Mouse (Mus musculus): ENCODE results near the gene Rassf1. TPM values are rescaled to one million over a fixed set of nuclear protein-coding genes. Genes with fewer than 3 reads are reported as not detected.

Rassf1 gene
- polyA plus RNA-seq, 1 experiment from 2014 or later: 41.3 TPM

DNA sequence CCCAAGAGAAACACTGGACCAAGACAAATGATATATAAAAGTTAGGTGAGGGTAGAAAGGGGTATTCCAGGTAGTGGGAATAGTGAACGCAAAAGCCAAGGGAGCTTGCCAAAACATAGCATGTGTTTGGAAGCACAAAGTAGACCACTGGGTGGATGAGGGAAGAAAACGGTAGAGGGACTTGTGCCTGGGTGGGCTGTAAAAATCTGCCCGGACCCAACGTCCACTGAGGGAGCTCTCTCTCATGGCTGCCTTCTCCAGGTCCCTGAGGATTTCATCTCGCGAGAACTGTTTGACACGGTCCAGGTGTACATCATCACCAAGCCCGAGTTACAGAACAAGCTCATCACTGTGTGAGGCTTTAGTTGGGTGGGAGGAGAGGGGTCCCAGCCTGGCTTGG, 8.6 kb upstream of the Rassf1 start:
- peaks cover 15% of the 10 kb centered on the region for H3K36me3 ChIP-seq (ENCODE audit: control insufficient read depth, insufficient read depth, low read length)
- H3K4me3 ChIP-seq (ENCODE audit: low read depth, low read length): peak overlapping the region; percentile 52
- peak overlapping the region; percentile 85 for H3K4me2 ChIP-seq (ENCODE audit: low read depth)
- peak overlapping the region; percentile 65 for H3K9ac ChIP-seq (ENCODE audit: low read length)
- peaks cover 22% of the 10 kb centered on the region for H3K4me1 ChIP-seq (ENCODE audit: control insufficient read depth, insufficient read depth, low read length)
- ATAC-seq (ENCODE audit: insufficient read depth, low FRiP score, low TSS enrichment): no peak
- no peaks in the 10 kb centered on the region for H3K9me3 ChIP-seq (ENCODE audit: control insufficient read depth, low read length)
- no peak for DNase-seq (ENCODE audit: low spot score)
- no peaks in the 10 kb centered on the region for H3K27me3 ChIP-seq (ENCODE audit: control insufficient read depth, insufficient read depth, low read length)
- no peak overlapping the region for H3K27ac ChIP-seq (ENCODE audit: low read depth, low read length)
- 47% methylated on average over 8 of the region's 8 CpGs for WGBS

DNA sequence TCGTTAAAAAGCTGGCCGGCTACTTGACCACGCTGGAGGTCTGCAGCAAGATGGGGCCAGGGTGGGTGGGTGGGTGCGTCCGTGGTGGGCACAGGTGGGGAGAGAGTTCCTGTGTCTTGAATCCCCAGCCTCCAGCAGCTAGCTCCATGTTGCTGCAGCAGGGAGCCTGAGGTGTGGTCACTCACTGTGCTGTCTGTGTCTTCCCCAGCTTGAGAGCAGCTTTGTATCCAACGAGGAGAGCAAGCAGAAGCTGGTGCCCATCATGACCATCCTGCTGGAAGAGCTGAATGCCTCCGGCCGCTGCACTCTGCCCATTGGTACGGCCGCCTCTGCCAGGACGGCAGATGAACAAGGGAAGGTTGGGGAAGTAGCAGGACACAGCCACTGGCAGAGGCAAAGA, 8.1 kb upstream of the Rassf1 start:
- no peak overlapping the region; the same call in 1 of the 2 replicates for H3K4me3 ChIP-seq (ENCODE audit: low read depth, low read length)
- peaks cover 22% of the 10 kb centered on the region for H3K4me1 ChIP-seq (ENCODE audit: control insufficient read depth, insufficient read depth, low read length)
- H3K4me2 ChIP-seq (ENCODE audit: low read depth): no peak overlapping the region

DNA sequence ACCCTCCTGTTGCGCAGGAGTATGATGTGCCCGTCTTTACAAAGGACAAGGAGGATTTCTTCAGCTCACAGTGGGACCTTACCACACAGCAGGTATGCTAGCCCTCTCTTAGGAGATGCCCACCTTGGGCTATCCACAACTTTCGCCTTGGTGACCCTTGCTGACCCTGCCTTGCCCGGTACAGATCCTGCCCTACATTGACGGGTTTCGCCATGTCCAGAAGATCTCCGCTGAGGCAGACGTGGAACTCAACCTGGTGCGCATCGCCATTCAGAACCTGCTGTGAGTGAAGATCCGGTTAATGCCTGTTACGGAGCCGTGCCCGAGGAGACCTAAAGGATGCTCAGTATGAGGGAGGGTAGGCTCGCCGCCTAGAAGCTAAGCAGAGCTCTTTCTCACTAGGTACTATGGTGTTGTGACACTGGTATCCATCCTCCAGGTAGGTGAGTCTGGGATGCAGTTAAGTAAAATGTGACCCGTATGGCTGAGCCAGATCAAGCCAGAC, 7.1 kb upstream of the Rassf1 start:
- Histone ChIP-seq H3K4me1 (ENCODE audit: control insufficient read depth, insufficient read depth, low read length) (peaks cover 22% of the 10 kb centered on the region), H3K4me3 (ENCODE audit: low read depth, low read length) (no peak overlapping the region), H3K27me3 (ENCODE audit: control insufficient read depth, insufficient read depth, low read length) (no peaks in the 10 kb centered on the region), H3K4me2 (ENCODE audit: low read depth) (no peak overlapping the region), H3K36me3 (ENCODE audit: control insufficient read depth, insufficient read depth, low read length) (peaks cover 8% of the 10 kb centered on the region), H3K9me3 (ENCODE audit: control insufficient read depth, low read length) (no peaks in the 10 kb centered on the region), H3K9ac (ENCODE audit: low read length) (no peak overlapping the region), H3K27ac (ENCODE audit: low read depth, low read length) (no peak overlapping the region)
- 95% methylated on average over 17 of the region's 17 CpGs for WGBS
- ATAC-seq (ENCODE audit: insufficient read depth, low FRiP score, low TSS enrichment) (no peak), DNase-seq (ENCODE audit: low spot score) (no peak)

More for the DNA sequence above, 8.1 kb upstream of the Rassf1 start:
- ATAC-seq (ENCODE audit: insufficient read depth, low FRiP score, low TSS enrichment): no peak
- WGBS: 84% methylated on average over 11 of the region's 11 CpGs
- DNase-seq (ENCODE audit: low spot score): no peak
- no peak overlapping the region for H3K27ac ChIP-seq (ENCODE audit: low read depth, low read length)
- no peak overlapping the region for H3K9ac ChIP-seq (ENCODE audit: low read length)
- H3K27me3 ChIP-seq (ENCODE audit: control insufficient read depth, insufficient read depth, low read length): no peaks in the 10 kb centered on the region
- H3K36me3 ChIP-seq (ENCODE audit: control insufficient read depth, insufficient read depth, low read length): peaks cover 10% of the 10 kb centered on the region
- H3K9me3 ChIP-seq (ENCODE audit: control insufficient read depth, low read length): no peaks in the 10 kb centered on the region

DNA sequence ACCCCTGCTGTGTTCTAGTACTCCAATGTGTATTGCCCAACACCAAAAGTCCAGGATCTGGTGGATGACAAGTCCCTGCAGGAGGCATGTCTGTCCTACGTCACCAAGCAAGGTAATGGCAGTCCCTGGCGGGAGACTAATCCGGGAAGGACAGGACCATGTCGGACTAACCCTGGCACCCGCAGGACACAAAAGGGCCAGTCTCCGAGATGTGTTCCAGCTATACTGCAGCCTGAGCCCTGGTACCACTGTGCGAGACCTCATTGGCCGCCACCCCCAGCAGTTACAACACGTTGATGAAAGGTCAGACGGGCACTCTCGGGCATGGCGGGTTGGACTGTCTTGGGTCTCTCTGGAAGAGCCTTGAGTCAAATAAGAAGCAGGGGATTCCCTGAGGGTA, 6.6 kb upstream of the Rassf1 start:
- DNase-seq (ENCODE audit: low spot score): no peak
- 92% methylated on average over 12 of the region's 12 CpGs for WGBS

DNA sequence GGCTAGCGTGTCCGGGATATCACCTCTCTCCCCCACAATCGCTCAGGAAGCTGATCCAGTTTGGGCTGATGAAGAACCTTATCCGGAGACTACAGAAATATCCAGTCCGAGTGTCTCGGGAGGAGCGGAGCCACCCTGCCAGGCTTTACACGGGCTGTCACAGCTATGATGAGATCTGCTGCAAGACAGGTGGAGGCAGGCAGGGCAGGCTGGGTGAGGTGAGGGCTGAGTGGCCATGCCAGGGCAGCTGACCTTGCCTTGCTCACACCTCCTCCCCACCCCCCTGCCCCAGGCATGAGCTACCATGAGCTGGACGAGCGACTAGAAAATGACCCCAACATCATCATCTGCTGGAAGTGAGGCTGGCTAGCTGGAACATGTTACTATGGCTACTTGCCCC, 6.2 kb upstream of the Rassf1 start:
- WGBS: 83% methylated on average over 10 of the region's 10 CpGs
- peaks cover 2% of the 10 kb centered on the region; the same call in 1 of the 2 replicates for H3K36me3 ChIP-seq (ENCODE audit: control insufficient read depth, insufficient read depth, low read length)
- H3K27ac ChIP-seq (ENCODE audit: low read depth, low read length): no peak overlapping the region
- H3K4me3 ChIP-seq (ENCODE audit: low read depth, low read length): no peak overlapping the region
- no peak overlapping the region for H3K4me2 ChIP-seq (ENCODE audit: low read depth)
- DNase-seq (ENCODE audit: low spot score) (no peak), ATAC-seq (ENCODE audit: insufficient read depth, low FRiP score, low TSS enrichment) (no peak)
- no peak overlapping the region for H3K9ac ChIP-seq (ENCODE audit: low read length)
- peaks cover 22% of the 10 kb centered on the region for H3K4me1 ChIP-seq (ENCODE audit: control insufficient read depth, insufficient read depth, low read length)
- H3K27me3 ChIP-seq (ENCODE audit: control insufficient read depth, insufficient read depth, low read length): peaks cover 6% of the 10 kb centered on the region
- H3K9me3 ChIP-seq (ENCODE audit: control insufficient read depth, low read length): no peaks in the 10 kb centered on the region

More for the DNA sequence above, 6.6 kb upstream of the Rassf1 start:
- Histone ChIP-seq H3K4me2 (ENCODE audit: low read depth) (no peak overlapping the region), H3K27me3 (ENCODE audit: control insufficient read depth, insufficient read depth, low read length) (peaks cover 1% of the 10 kb centered on the region; the same call in 1 of the 2 replicates), H3K9ac (ENCODE audit: low read length) (no peak overlapping the region), H3K36me3 (ENCODE audit: control insufficient read depth, insufficient read depth, low read length) (peaks cover 3% of the 10 kb centered on the region), H3K9me3 (ENCODE audit: control insufficient read depth, low read length) (no peaks in the 10 kb centered on the region), H3K4me1 (ENCODE audit: control insufficient read depth, insufficient read depth, low read length) (peaks cover 22% of the 10 kb centered on the region), H3K27ac (ENCODE audit: low read depth, low read length) (no peak overlapping the region), H3K4me3 (ENCODE audit: low read depth, low read length) (no peak overlapping the region)
- ATAC-seq (ENCODE audit: insufficient read depth, low FRiP score, low TSS enrichment): no peak

DNA sequence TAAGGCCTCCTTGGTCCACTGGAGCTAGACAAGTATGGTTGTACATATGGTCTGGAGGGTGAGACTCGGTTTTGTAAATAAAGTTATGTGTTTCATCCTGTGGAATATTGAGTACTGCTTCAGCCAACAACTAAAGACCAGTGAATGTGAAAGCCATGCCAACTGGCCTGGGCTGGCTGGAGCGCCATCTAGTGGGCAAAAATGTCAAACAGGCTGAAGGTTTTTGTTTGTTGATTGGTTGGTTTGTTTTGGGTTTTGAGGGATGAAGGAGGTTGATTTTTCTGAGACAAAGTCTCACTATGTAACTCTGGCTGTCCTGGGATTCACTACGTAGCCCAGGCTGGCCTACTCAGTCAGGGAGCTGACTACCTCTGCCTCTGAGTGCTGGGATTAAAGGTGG, 5.8 kb upstream of the Rassf1 start:
- Histone ChIP-seq H3K4me2 (ENCODE audit: low read depth) (no peak overlapping the region), H3K27me3 (ENCODE audit: control insufficient read depth, insufficient read depth, low read length) (peaks cover 10% of the 10 kb centered on the region), H3K4me1 (ENCODE audit: control insufficient read depth, insufficient read depth, low read length) (peaks cover 22% of the 10 kb centered on the region), H3K9ac (ENCODE audit: low read length) (no peak overlapping the region), H3K4me3 (ENCODE audit: low read depth, low read length) (no peak overlapping the region), H3K27ac (ENCODE audit: low read depth, low read length) (no peak overlapping the region), H3K9me3 (ENCODE audit: control insufficient read depth, low read length) (no peaks in the 10 kb centered on the region), H3K36me3 (ENCODE audit: control insufficient read depth, insufficient read depth, low read length) (peaks cover 2% of the 10 kb centered on the region; the same call in 1 of the 2 replicates)
- WGBS: 4% methylated on average over 3 of the region's 3 CpGs
- ATAC-seq (ENCODE audit: insufficient read depth, low FRiP score, low TSS enrichment) (no peak), DNase-seq (ENCODE audit: low spot score) (peak; percentile 80)

DNA sequence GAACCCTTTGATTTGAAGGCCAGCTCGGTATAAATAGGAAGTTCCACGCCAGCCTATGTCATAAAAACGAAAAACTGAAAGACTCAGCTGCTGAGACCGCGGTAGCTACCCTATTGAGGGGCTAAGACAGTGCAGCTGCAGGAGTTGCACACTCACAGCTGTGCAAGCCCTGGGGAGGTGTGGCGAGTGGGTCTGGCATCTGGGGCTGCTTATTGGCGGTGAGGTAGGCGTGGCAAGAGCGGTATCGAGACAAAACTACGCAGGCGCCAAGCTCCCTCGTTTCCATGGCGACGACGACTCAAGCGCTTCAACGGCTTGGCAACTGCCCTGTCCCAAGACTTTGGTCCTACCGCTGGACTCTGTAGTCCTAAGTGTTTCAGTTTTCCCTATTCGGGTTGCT, 4.3 kb upstream of the Rassf1 start, which contains the start of gene Zmynd10:
Gene Zmynd10, plus strand, starts transcription at position 273 of the 400 bp plus-strand sequence.
- Histone ChIP-seq H3K4me2 (ENCODE audit: low read depth) (peak within 1 kb of the TSS; percentile 29), H3K4me1 (ENCODE audit: control insufficient read depth, insufficient read depth, low read length) (peaks cover 28% of the 10 kb centered on the region), H3K36me3 (ENCODE audit: control insufficient read depth, insufficient read depth, low read length) (peaks cover 2% of the 10 kb centered on the region; the same call in 1 of the 2 replicates), H3K27me3 (ENCODE audit: control insufficient read depth, insufficient read depth, low read length) (peaks cover 24% of the 10 kb centered on the region), H3K27ac (ENCODE audit: low read depth, low read length) (no peak within 1 kb of the TSS), H3K9ac (ENCODE audit: low read length) (no peak within 1 kb of the TSS), H3K4me3 (ENCODE audit: low read depth, low read length) (no peak within 1 kb of the TSS), H3K9me3 (ENCODE audit: control insufficient read depth, low read length) (no peaks in the 10 kb centered on the region)
- peak; percentile 88 for DNase-seq (ENCODE audit: low spot score)
- WGBS: 4% methylated on average over 20 of the region's 20 CpGs
- ATAC-seq (ENCODE audit: insufficient read depth, low FRiP score, low TSS enrichment): peak; percentile 52

DNA sequence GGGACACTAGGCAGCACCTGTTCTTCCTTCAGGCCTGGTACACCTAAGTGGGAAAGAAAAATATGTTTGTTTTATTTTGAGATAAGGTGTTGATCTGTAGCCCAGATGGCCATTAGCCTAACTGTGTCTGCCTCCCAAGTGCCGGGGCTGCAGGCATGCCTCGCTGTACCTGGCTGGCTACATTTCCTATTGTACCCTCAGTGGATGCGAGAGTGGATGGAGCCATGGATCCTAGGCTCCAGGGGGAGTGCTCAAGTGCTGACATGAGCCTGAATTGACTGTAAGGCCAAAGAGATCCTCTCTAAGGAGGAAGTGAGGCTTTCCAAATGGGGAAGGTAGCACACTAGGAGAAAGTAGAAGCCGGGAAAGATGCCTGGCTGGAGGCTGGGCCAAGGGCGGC, 3.4 kb upstream of the Rassf1 start:
- H3K27me3 ChIP-seq (ENCODE audit: control insufficient read depth, insufficient read depth, low read length): peaks cover 29% of the 10 kb centered on the region
- H3K4me1 ChIP-seq (ENCODE audit: control insufficient read depth, insufficient read depth, low read length): peaks cover 21% of the 10 kb centered on the region
- ATAC-seq (ENCODE audit: insufficient read depth, low FRiP score, low TSS enrichment) (no peak), DNase-seq (ENCODE audit: low spot score) (no peak)
- peaks cover 2% of the 10 kb centered on the region; the same call in 1 of the 2 replicates for H3K36me3 ChIP-seq (ENCODE audit: control insufficient read depth, insufficient read depth, low read length)
- H3K4me2 ChIP-seq (ENCODE audit: low read depth): no peak overlapping the region
- 88% methylated on average over 5 of the region's 5 CpGs for WGBS
- no peak overlapping the region for H3K4me3 ChIP-seq (ENCODE audit: low read depth, low read length)
- H3K27ac ChIP-seq (ENCODE audit: low read depth, low read length): no peak overlapping the region
- H3K9ac ChIP-seq (ENCODE audit: low read length): no peak overlapping the region
- no peaks in the 10 kb centered on the region for H3K9me3 ChIP-seq (ENCODE audit: control insufficient read depth, low read length)

DNA sequence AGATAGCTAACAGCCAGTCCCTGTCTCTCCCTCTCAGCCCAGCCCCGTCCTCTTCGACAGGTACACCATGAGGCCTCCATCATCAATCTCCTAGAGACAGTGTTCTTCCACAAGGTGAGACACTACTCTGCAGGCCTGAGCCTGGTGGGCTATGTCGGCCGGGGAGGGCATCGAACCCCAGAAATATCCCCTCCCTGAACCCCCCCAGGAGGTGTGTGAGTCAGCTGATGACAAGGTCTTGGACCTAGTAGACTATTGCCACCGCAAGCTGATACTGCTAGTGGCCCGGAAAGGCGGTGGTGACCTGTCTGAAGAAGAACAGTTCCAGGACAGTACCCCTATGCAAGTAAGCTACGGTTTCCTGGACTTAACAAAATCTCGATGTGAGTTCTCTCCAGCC, 2.5 kb upstream of the Rassf1 start:
- no peak overlapping the region for H3K27ac ChIP-seq (ENCODE audit: low read depth, low read length)
- 88% methylated on average over 10 of the region's 10 CpGs for WGBS
- no peak for DNase-seq (ENCODE audit: low spot score)
- H3K9ac ChIP-seq (ENCODE audit: low read length): no peak overlapping the region
- H3K4me1 ChIP-seq (ENCODE audit: control insufficient read depth, insufficient read depth, low read length): peaks cover 26% of the 10 kb centered on the region
- H3K9me3 ChIP-seq (ENCODE audit: control insufficient read depth, low read length): no peaks in the 10 kb centered on the region
- H3K4me2 ChIP-seq (ENCODE audit: low read depth): no peak overlapping the region
- H3K4me3 ChIP-seq (ENCODE audit: low read depth, low read length): no peak overlapping the region
- H3K27me3 ChIP-seq (ENCODE audit: control insufficient read depth, insufficient read depth, low read length): peaks cover 30% of the 10 kb centered on the region
- ATAC-seq (ENCODE audit: insufficient read depth, low FRiP score, low TSS enrichment): no peak
- H3K36me3 ChIP-seq (ENCODE audit: control insufficient read depth, insufficient read depth, low read length): peaks cover 2% of the 10 kb centered on the region; the same call in 1 of the 2 replicates

Data from neural tube, embryonic 11.5 days (tissue).